Mouse (Mus musculus): ENCODE results near the gene Smco4.

The Smco4 gene

DNA sequence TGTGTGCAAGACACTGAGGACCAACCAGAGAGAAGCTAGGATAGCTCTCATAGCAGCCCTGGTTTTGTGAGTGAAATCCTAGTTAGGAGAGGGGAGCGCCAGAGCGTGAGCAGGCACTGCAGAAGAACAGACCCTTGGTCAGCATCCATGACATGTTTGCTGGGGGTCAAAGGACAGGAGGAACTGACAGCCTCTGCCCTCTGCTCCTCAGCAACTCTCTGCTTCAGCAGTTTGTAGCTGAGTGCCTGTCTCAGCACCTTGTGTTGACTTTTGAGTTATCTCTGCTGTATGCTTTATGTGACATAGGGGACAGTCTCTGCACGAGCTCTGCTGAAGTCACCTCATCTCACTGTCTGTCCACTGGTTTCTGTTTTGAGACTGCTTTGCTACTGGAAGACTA lies 13.6 kb downstream of the Smco4 start:
- no peak for DNase-seq (ENCODE audit: low read depth, low spot score)

- DNase-seq (ENCODE audit: low read depth, low spot score), result no peak
Measured at GRCm38 (mm10) chr9:15507431-15507875, 14.2 kb downstream of the Smco4 start.

DNA sequence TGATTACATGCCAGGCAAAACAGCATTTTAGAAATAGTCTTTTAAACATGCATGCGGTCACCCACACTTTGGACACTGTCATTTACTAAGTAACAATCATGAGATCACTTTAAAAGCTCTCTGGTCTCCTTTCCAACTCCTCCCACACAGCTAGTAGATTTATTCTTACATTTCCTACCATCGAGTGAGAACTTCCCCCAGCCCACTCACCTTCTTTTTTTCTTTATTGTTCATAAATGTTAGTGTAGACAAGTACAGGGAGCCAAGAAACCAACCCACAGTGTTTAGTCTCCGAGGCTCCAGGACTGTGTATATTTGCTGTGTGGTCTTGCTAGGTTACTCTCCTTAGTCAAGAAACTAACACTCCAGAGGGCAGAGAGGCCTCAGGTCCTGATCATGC lies 16.1 kb downstream of the Smco4 start:
- DNase-seq (ENCODE audit: low read depth, low spot score), result no peak

- DNase-seq (ENCODE audit: low read depth, low spot score), result no peak
Measured at GRCm38 (mm10) chr9:15510557-15511310, 17.5 kb downstream of the Smco4 start.

DNA sequence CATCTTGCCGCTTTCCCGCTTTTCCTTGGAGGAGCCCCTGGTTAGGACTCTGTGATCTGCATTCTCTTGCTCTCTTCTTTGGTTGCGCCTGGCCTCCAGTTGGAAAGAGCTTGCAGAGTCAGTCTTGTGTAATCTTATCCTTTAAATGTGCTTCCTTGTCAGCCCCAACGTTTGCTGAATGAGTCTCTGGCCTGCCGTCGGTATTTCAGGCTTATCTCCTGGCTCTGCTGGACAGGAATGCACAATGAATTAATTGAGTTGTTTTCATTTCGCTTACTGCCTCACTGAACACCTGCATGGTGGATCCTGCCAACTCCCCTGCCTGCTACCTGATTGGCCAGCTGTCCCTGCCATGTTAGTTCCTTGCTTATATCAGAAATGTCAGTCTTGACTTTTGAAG lies 19.7 kb downstream of the Smco4 start:
- DNase-seq (ENCODE audit: low read depth, low spot score), result no peak

- DNase-seq (ENCODE audit: low read depth, low spot score), result no peak
Measured at GRCm38 (mm10) chr9:15516007-15516406, 22.8 kb downstream of the Smco4 start.

DNA sequence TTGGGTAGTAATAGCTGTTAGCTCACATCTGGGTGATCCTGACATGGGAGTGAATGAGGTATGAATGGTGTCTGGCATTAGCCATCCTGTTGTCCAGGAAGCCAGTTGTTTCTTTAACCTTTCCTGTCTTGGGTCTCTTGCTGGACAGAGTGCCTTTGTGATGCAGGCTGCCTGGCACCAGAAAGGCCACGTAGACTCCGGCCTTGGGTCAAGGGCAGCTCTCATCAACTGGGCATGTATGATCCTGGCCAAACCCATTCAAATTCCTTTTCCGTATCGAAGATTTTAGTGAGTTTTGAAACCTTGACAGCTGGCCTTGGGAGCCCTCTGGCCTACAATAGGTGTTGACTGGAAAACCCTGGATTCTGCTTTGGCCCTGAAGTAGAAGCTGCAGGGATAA lies 24.7 kb downstream of the Smco4 start:
- no peak for DNase-seq (ENCODE audit: low read depth, low spot score)

DNA sequence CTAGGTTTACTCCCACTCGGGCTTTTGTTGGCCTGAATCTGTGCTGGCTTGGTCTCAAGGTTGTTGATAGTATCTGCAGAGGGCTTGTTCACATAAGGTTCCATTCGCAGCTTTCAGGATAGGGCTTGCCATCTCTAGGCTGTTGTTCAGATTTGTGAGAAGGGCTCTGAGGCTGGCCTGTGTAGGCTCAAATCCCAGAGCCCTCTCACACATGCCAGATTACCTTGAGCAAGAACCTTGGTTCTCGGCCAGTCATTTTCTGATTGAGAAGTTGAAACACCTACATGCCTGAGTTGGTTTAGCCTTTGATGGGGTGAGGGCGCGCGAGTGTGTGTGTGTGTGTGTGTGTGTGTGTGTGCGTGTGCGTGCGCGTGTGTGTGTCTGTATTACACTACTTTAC lies 29.1 kb downstream of the Smco4 start:
- DNase-seq (ENCODE audit: low read depth, low spot score), result no peak

- no peak for DNase-seq (ENCODE audit: low read depth, low spot score)
Measured at GRCm38 (mm10) chr9:15522887-15523286, 29.7 kb downstream of the Smco4 start.

DNA sequence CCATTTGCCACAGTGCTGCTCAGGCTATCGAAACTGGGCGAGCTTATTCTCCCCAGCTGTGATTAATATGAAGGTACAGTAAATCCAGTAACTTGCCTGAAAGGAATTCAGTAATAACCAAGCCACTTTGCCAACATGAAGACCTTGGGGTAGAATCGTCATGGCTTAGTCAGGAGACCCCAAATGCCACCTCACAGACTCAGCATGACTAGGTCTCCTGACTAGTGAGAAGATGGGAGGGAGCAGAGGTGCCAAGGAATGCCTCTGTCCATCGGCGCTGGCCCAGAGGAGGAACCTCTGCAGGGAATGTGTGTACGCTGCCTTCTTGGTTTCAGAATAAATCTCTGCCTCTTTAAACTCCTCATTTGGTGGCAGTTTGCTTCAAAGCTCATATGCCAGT lies 30.4 kb downstream of the Smco4 start:
- no peak for DNase-seq (ENCODE audit: low read depth, low spot score)

- DNase-seq (ENCODE audit: low read depth, low spot score), result no peak
Measured at GRCm38 (mm10) chr9:15525246-15525645, 32.0 kb downstream of the Smco4 start.

DNA sequence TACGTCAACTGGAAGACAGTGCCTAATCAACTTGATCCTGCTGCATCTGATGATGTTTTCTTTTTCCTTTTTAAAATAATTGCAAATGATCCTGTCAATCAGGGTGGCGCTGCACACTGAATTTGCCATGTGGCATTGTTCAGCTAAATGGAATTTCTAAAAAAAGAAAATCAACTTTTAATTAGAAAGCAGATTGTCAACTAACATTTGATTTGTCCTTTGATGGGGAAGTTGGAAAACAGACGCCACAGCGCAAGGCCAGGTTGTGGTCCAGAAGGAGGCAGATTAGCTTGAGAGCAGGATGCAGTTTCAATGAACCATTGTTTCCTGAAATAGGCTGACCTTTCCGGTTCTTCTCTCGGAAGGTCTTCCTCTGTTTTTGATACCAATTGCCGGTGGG lies 33.3 kb downstream of the Smco4 start:
- no peak for DNase-seq (ENCODE audit: low read depth, low spot score)

- no peak for DNase-seq (ENCODE audit: low read depth, low spot score)
Measured at GRCm38 (mm10) chr9:15527846-15528245, 34.6 kb downstream of the Smco4 start.

GRCm38 (mm10) chr9:15528368-15528767 lies 35.1 kb downstream of the Smco4 start:
- no peak for DNase-seq (ENCODE audit: low read depth, low spot score)

DNA sequence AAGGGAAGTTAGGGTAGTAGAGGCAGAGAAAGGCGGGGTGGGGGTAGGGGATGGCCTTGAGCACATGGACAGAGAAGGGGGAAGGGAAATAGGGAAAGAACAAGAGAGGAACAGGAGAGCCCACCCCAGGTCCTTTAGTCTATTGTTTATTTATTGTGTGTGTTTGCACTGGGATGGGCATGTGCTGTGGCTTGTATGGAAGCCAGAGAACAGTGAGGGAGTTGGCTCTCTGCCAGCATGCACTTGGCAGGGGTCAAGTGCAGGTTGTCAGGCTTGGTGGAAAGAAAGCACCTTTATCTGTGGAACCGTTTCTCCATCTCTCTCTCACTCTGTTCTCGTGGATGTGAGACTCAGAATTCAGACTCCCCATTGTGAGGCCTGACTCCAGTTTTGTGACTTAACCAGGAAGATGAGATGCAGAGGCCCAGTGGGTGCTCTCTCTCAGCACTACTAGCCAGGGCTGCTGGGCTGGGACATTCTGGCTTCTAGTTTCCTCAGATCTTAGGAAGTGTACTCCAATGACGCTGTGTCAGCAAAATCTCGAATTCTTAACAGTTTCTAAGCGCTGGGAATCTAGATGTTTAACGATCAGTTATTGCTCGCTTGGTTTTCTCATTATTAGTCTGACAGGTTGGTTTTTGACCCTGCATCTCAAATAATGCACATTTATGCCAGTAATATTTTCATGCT lies 36.2 kb downstream of the Smco4 start:
- no peak for DNase-seq (ENCODE audit: low read depth, low spot score)

- DNase-seq (ENCODE audit: low read depth, low spot score), result no peak
Measured at GRCm38 (mm10) chr9:15529965-15530320, 36.7 kb downstream of the Smco4 start.

DNA sequence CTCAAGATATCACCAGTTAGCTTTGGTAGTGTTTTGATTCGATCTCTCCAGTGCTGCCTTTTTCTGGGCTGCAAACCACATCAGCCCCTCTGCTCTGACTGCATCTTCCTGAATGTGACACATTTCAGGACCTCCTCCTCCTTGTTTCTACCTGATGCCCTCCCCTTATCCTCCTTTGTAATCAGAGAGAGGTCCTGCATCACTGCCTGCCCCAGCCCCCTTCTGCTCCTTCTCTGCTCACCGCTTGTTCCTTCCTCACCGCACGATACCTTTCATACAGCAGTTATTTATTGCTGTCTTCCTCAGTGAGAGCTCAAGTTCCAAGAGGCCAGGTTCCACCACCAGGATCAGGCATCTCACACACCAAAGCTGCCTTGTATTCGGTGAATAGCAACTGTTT lies 38.0 kb downstream of the Smco4 start:
- DNase-seq (ENCODE audit: low read depth, low spot score), result no peak

- DNase-seq (ENCODE audit: low read depth, low spot score), result no peak
Measured at GRCm38 (mm10) chr9:15533336-15534070, 40.3 kb downstream of the Smco4 start.

DNA sequence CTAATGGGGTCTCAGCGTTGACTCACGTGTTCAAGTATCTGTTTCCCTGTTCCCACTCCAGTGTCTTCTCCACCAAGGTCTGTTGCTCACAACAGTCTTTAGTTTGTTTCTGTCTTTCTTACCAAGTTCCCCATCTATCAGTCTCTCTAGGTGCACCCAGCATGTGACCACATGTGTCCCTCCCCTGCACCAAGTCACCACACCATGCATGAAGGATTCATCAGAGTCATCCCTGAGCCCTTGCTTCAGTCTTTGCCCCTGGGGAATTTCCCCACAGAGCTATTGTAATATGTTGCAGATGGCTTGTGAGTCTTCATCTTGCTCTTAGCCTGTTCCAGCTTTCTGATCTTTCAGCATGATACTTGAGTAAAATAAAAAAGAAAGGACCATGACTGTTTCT lies 40.9 kb downstream of the Smco4 start:
- DNase-seq (ENCODE audit: low read depth, low spot score), result no peak

GRCm38 (mm10) chr9:15535418-15535817 lies 42.2 kb downstream of the Smco4 start:
- no peak for DNase-seq (ENCODE audit: low read depth, low spot score)

GRCm38 (mm10) chr9:15536861-15537426 lies 43.7 kb downstream of the Smco4 start:
- DNase-seq (ENCODE audit: low read depth, low spot score), result no peak

DNA sequence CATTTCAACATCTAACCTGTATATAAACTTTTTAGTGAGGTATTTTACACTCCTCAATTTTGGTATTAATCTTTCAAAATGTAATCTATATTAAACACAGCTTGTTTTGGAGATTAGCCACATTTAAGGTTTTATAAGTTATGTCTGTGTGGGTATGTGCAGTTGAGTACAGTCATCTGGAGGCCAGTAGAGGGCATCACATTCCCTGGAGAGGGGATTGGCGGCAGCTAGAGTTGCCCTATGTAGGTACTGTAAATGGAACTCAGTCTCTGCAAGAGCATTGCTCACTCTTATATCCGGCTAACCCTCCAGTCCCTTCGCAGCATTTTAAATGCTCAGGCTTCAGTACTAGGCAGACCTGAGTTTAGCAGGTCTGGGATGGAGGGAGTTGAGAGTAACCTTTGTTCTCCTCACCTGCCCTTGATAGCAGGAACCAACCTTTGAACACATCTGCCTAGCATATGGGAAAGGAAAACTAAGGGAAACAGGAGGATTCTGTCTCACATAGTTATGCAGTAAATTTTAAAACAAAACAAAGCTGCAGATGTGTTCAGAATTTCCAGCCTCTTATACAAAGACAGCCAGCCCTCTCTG lies 44.3 kb downstream of the Smco4 start:
- DNase-seq (ENCODE audit: low read depth, low spot score), result no peak

Data from WW6 (cell line).